Mouse (Mus musculus) frontal cortex, adult (tissue): ENCODE measurements around the gene Acvr1c.

Experiments
- ATAC-seq: cut with Nextera tagmentation; 2 replicates; pipeline ENCODE4 v1.9.2; 2017; ENCODE audit warnings: mild to moderate bottlenecking, moderate library complexity, mixed read lengths; ENCODE audit not compliant: low TSS enrichment

Acvr1c gene

GRCm38 (mm10) chr2:58357414-58358131, at the start of gene Acvr1c:
Gene Acvr1c (minus strand): TSS chr2:58357895.
- ATAC-seq, result peak; percentile 68

DNA sequence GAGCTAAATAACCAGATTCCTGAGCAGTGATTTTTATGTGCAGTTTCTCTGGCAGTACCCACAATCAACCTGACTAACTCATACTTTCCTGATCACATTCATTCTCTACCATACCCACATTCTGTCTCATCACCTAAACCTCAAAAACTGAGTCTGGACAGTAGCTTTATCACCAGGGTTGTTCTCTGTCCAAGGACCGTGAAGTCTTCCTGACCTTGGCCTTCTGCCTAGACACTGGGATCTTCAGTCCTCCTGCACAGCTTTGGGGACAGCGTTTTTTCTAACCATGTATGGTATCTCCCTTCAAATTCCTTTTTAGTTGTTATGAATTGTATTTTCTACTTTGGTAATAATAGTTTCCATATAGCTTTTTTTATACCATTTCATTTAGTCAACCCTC, 45.8 kb upstream of the Acvr1c start:
- no peak for ATAC-seq

DNA sequence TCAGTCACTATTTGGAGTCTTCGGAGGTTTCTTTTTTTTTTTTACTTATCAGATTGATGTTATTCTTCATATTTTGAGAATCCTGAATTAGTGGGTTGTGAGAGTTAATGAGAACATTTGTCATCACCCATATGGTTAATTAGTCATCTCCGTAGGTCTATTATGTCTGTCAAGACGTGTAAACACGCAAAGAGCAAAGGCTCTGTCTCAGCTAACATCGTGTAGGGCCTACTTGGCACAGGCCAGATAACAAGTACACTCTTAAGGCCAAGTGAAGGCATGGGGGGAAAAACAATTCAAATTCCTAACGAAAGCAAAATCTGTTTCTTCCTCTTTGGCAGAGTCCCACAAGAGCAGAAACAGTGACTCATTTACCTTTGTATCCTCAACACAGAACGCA, 30.9 kb upstream of the Acvr1c start:
- no peak for ATAC-seq

DNA sequence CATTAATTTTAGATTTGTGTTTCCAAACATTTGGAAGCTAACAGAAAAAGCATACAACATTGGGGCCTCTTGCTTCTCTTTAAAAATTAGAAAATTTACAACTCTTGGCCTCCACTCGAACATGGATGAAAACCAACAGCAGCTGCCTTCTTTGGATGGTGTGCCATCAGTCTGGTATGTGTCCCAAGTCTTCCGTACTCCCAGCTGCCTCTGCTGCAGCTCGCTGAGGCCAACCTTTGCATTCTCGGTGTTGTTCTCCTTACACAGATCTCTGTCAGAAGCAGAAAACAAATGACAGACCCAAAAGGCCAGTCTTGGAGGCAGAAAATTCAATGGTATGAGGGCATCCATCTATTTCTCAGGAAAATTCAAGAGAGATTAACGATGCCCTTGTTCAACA, 22.3 kb upstream of the Acvr1c start:
- no peak for ATAC-seq

DNA sequence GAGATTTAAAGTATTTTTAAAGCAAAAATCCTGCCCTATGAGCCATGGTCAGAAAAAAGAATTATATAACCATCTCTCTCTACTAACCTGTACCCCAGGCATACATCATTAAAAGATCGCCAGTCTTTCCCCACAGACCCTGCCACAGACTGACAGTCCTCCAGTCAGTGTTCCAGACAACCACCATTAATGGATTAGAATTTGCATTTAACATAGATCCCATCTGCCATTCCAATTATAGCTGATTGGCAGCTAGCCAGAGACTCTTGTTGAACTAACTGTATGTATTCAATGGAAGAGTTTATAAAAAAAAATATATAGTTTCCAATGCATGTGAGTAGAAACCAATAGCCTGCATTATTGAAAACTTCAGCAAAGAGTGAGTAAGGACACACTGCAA, 21.8 kb upstream of the Acvr1c start:
- no peak for ATAC-seq

GRCm38 (mm10) chr2:58377417-58378130, 19.9 kb upstream of the Acvr1c start:
- ATAC-seq, result 0 out of 2 replicates have a peak, but pooled peaks have one; percentile 38

GRCm38 (mm10) chr2:58366196-58366595, 8.5 kb upstream of the Acvr1c start:
- no peak for ATAC-seq

- ATAC-seq, result no peak
Observed at GRCm38 (mm10) chr2:58361361-58362046, 3.8 kb upstream of the Acvr1c start.

DNA sequence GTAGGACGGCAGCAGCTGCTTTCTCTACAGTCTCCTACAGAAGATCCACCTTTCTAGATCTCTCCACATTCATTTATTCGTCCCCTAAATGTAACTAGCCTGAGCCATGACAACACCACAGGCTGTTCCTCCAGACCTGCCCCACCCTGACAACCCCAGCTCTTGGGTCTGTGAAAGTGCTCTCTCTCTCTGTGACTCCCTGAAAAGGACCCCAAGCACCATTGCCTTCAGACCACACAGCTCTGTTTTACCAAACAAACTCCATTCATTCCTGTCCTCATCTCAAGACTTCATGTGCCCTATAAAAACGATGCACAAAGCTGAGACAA, 401 bp upstream of the Acvr1c start:
- ATAC-seq, result peak; percentile 72

DNA sequence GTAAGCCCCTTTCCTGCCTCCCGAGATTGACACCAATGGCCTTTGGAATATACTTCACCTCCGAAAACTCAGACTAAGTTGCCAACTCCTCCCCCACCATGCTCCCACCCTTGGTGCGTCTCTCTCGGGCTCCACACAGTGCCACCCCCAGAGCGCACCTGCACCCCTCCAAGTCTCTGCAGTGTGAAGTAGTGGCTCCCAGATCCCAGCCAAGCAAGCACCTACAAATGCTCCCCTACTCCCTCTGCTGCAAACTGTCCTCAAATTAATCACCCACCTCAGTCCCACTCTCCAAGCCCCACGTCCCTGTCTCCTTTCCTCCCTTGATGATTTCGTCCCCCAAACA, 654 bp downstream of the Acvr1c start:
- peak; percentile 60 for ATAC-seq

- no peak for ATAC-seq
Observed at GRCm38 (mm10) chr2:58354389-58354788, 3.3 kb downstream of the Acvr1c start.

GRCm38 (mm10) chr2:58352846-58353245, 4.8 kb downstream of the Acvr1c start:
- ATAC-seq, result no peak

GRCm38 (mm10) chr2:58350657-58351056, 7.0 kb downstream of the Acvr1c start:
- ATAC-seq, result peak; percentile 52; the same call in 1 of the 2 replicates

- ATAC-seq, result no peak
Observed at GRCm38 (mm10) chr2:58336730-58337129, 21.0 kb downstream of the Acvr1c start.

DNA sequence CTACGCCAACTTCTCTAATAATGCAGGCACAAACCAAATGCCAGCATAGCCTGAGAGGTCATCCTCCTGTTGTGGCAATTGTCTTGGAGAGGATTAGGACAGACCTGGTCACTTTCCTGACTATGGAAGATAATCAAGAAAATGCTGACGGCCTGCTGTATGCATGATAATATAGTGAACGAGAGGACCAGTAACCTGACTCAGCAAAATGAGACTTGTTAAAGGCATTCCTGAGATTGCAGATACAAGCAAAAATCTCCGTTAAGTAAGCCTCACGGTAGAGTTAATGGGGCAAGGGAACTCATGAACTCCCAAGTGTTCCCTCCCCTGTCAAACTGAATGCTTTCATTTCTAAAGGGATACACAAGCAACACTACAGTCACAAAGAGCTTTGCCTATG, 28.1 kb downstream of the Acvr1c start:
- no peak for ATAC-seq

GRCm38 (mm10) chr2:58324118-58324901, 33.4 kb downstream of the Acvr1c start:
- peak; percentile 81 for ATAC-seq

DNA sequence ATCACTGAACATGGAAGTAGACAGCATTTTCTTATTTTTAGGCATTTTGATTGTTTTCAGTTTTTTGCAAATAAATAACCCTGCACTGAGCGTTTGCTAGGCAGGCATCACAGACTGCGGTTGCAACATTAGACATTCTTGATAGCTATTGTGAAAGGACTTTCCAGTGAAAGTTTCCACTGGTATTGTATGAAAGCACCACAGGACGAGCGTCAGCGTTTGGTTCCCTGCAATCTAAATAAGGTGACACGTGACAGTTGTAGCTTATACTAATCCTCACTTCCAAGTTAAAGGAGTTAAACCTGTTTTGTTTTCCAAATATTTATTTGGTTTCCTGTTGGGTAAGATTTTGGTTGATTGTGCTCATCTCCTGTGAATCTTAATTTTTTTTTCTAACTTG, 34.4 kb downstream of the Acvr1c start:
- no peak for ATAC-seq

- ATAC-seq, result no peak
Observed at GRCm38 (mm10) chr2:58316186-58316585, 41.5 kb downstream of the Acvr1c start.

DNA sequence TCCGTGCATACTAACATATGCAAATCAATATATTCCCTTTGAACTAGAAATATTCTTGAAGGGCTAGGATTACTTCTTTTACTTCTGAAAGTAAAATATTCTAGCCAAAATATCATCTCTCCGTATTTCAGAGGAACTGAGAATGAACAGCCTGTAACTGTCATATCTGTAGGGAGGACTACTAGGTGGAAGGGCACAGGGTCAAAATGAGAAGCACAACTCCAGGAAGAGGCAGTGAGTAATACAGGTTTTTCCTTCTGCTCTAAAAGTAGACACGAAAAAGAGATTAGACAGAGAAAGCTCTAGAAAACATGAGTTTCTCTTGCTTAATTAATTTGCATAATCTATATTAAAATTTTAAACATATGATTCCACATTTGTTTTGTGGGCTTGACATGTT, 48.0 kb downstream of the Acvr1c start:
- no peak for ATAC-seq

DNA sequence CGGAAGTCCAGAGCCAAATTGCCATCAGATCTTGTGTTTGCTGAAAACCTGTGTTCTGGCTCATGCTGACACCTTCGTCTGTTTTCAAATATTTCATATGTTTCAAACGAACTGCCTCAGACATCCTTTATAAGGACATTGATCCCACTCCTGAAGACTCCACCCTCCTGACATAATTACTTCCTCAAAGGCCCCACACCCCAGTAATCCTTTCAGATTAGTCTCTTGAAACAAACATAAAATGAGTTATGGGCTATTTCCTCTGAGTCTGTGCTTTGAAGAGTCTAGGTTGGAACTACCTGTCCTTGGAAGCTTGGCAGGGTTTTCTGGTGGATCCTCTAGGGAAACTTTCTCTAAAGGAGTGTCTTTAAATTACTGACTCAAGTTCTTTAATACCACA, 53.2 kb downstream of the Acvr1c start:
- no peak for ATAC-seq

DNA sequence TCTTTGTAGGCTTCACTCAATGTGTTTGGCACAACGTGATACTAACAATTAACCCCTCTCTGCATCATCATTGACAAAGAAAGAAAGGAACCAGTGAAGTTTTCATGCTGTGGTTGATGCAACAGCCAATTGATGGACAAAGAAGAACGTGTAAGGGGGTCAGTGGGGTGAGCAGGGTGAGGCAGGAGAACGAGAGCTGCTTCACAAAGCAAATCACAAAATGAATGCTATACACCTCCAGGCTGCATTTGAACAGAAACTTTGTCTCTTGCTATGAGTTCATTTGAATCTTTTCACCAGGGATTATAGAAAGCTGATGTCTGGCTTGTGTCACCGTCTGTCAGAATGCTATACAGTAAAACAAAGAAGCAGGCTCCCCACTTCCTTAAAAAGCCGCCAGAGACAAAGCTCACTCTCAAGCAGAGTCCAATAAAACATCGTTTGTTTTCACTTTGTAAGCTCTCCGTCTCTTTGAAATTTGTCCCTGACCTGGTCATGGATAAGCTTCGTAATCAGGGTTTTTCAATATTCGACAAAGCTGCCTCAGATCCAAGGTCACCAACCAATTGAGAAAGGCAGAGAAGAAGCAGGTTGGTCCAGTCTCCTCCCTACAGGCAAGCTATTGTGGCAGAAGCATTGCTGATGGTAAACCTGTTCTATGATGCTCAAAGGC, 67.8 kb downstream of the Acvr1c start:
- ATAC-seq, result no peak

GRCm38 (mm10) chr2:58289331-58289730, 68.4 kb downstream of the Acvr1c start:
- peak; percentile 77 for ATAC-seq
